Mouse (Mus musculus) C2C12 (cell line): Measurements from ENCODE around the gene Synj2. TPM values are rescaled to one million over a fixed set of nuclear protein-coding genes. Genes with fewer than 3 reads are reported as not detected.

Experiments
- H3K27me3 ChIP-seq: one replicate; pipeline ENCODE4 v1.6.1; 2011; ENCODE audit not compliant: control insufficient read depth, insufficient read depth, insufficient read length
- H3K36me3 ChIP-seq: one replicate; pipeline ENCODE4 v1.6.1; 2011; ENCODE audit not compliant: control insufficient read depth, insufficient read depth
- H3K4me3 ChIP-seq: one replicate; pipeline ENCODE4 v1.5.1; 2011; ENCODE audit warnings: mild to moderate bottlenecking, control low read depth; ENCODE audit not compliant: poor library complexity, insufficient read depth, severe bottlenecking
- H3K79me2 ChIP-seq: one replicate; pipeline ENCODE4 v1.6.1; 2011; ENCODE audit not compliant: control insufficient read depth, insufficient read depth
- H3K79me3 ChIP-seq: one replicate; pipeline ENCODE4 v1.6.1; 2011; ENCODE audit warnings: low read depth, control low read depth
- H3ac ChIP-seq: one replicate; pipeline ENCODE3; 2011; ENCODE audit warnings: low read depth; ENCODE audit not compliant: control insufficient read depth, insufficient read length
- CEBPB ChIP-seq: IDR thresholded peaks from one replicate; pipeline ENCODE4 v1.6.1; 2011; ENCODE audit warnings: low read depth, mild to moderate bottlenecking, control low read depth, moderate library complexity
- CTCF ChIP-seq: IDR thresholded peaks from one replicate; pipeline ENCODE4 v1.5.1; 2011; ENCODE audit not compliant: control insufficient read depth, insufficient read depth, insufficient read length
- FOSL1 ChIP-seq: IDR thresholded peaks from one replicate; pipeline ENCODE4 v1.8.0; 2011; ENCODE audit warnings: mild to moderate bottlenecking, low read length; ENCODE audit not compliant: poor library complexity, insufficient read depth, severe bottlenecking
- MAX ChIP-seq: IDR thresholded peaks from one replicate; pipeline ENCODE4 v1.6.1; 2011; ENCODE audit warnings: mild to moderate bottlenecking, control low read depth
- MYOD1 ChIP-seq: IDR thresholded peaks from one replicate; pipeline ENCODE4 v1.6.1; 2011; ENCODE audit warnings: low read depth; ENCODE audit not compliant: control insufficient read depth, insufficient read length
- MYOG ChIP-seq: IDR thresholded peaks from one replicate; pipeline ENCODE4 v1.6.1; 2011; ENCODE audit not compliant: control insufficient read depth, insufficient read length; ENCODE audit errors: extremely low read depth
- USF1 ChIP-seq: IDR thresholded peaks from one replicate; pipeline ENCODE4 v1.6.1; 2011; ENCODE audit warnings: low read depth, mild to moderate bottlenecking, control low read depth, moderate library complexity
- polyA plus RNA-seq: library from polyadenylated mRNA; unstranded; fragments of >200 nt; fragmentation: generic; extraction: Trizol; gene quantifications from one replicate; pipeline ENCODE4 v1.2.1, GENCODE M21; 2012; ENCODE audit warnings: missing spikeins

Synj2 gene
- polyA plus RNA-seq, 1 experiment: 30.9 TPM

- H3K27me3 ChIP-seq: no peaks in the 10 kb centered on the region
- TF ChIP-seq MYOD1 (no peak), USF1 (no peak), FOSL1 (no peak), CEBPB (no peak), MYOG (no peak), MAX (no peak), CTCF (no peak)
- peak overlapping the region; percentile 10 for H3ac ChIP-seq
- no peak overlapping the region for H3K4me3 ChIP-seq
- H3K79me2 ChIP-seq: peaks cover 72% of the 10 kb centered on the region
- H3K36me3 ChIP-seq: peaks cover 76% of the 10 kb centered on the region
- H3K79me3 ChIP-seq: peaks cover 10% of the 10 kb centered on the region
Observed at GRCm38 (mm10) chr17:6001389-6001788, 60.3 kb downstream of the Synj2 start.

GRCm38 (mm10) chr17:6001836-6002235 is 60.8 kb downstream of the Synj2 start:
- Histone ChIP-seq H3K79me3 (peaks cover 10% of the 10 kb centered on the region), H3K27me3 (no peaks in the 10 kb centered on the region), H3K79me2 (peaks cover 67% of the 10 kb centered on the region), H3ac (no peak overlapping the region), H3K4me3 (no peak overlapping the region), H3K36me3 (peaks cover 75% of the 10 kb centered on the region)
- TF ChIP-seq CEBPB (no peak), MAX (peak; percentile 44), MYOD1 (no peak), FOSL1 (peak; percentile 46), CTCF (no peak), USF1 (no peak), MYOG (no peak)

- H3K79me2 ChIP-seq: peaks cover 60% of the 10 kb centered on the region
- H3K27me3 ChIP-seq: no peaks in the 10 kb centered on the region
- no peak overlapping the region for H3ac ChIP-seq
- peaks cover 9% of the 10 kb centered on the region for H3K79me3 ChIP-seq
- TF ChIP-seq FOSL1 (no peak), USF1 (no peak), MYOD1 (no peak), MYOG (no peak), MAX (no peak)
- peaks cover 75% of the 10 kb centered on the region for H3K36me3 ChIP-seq
- no peak overlapping the region for H3K4me3 ChIP-seq
Observed at GRCm38 (mm10) chr17:6002563-6002962, 61.5 kb downstream of the Synj2 start.

- H3K4me3 ChIP-seq: no peak overlapping the region
- H3K36me3 ChIP-seq: peaks cover 68% of the 10 kb centered on the region
- H3ac ChIP-seq: no peak overlapping the region
- H3K79me3 ChIP-seq: peaks cover 6% of the 10 kb centered on the region
- H3K27me3 ChIP-seq: no peaks in the 10 kb centered on the region
- peaks cover 51% of the 10 kb centered on the region for H3K79me2 ChIP-seq
- no peak for TF ChIP-seq CEBPB
- TF ChIP-seq FOSL1: no peak
- TF ChIP-seq MYOG: no peak
- no peak for TF ChIP-seq CTCF
- no peak for TF ChIP-seq MYOD1
- no peak for TF ChIP-seq USF1
- TF ChIP-seq MAX: no peak
Observed at GRCm38 (mm10) chr17:6003661-6004060, 62.6 kb downstream of the Synj2 start.

- peaks cover 35% of the 10 kb centered on the region for H3K79me2 ChIP-seq
- H3K79me3 ChIP-seq: peaks cover 6% of the 10 kb centered on the region
- H3ac ChIP-seq: no peak overlapping the region
- H3K4me3 ChIP-seq: no peak overlapping the region
- TF ChIP-seq MYOD1 (no peak), MYOG (no peak), CTCF (no peak), USF1 (no peak), CEBPB (no peak), MAX (no peak), FOSL1 (no peak)
- no peaks in the 10 kb centered on the region for H3K27me3 ChIP-seq
- peaks cover 68% of the 10 kb centered on the region for H3K36me3 ChIP-seq
Observed at GRCm38 (mm10) chr17:6005246-6005637, 64.2 kb downstream of the Synj2 start.

- peaks cover 6% of the 10 kb centered on the region for H3K79me3 ChIP-seq
- H3K36me3 ChIP-seq: peaks cover 74% of the 10 kb centered on the region
- TF ChIP-seq CEBPB (no peak), USF1 (no peak), CTCF (no peak), MYOD1 (no peak), FOSL1 (no peak), MYOG (no peak), MAX (no peak)
- H3ac ChIP-seq: no peak overlapping the region
- no peaks in the 10 kb centered on the region for H3K27me3 ChIP-seq
- H3K79me2 ChIP-seq: peaks cover 29% of the 10 kb centered on the region
- no peak overlapping the region for H3K4me3 ChIP-seq
Observed at GRCm38 (mm10) chr17:6005638-6006471, 64.8 kb downstream of the Synj2 start.
